Mouse (Mus musculus) heart, embryonic 14.5 days (tissue): ENCODE measurements around the gene Atrn. TPM values are rescaled to one million over a fixed set of nuclear protein-coding genes. Genes with fewer than 3 reads are reported as not detected.
A peak's percentile ranks its signal among the peaks of the same experiment; 100 is the strongest.

Source experiments
- ATAC-seq: fragments of 200-750 bp; cut with Nextera tagmentation; 2 replicates; pipeline ENCODE4 v1.8.0; 2017; ENCODE audit warnings: low read depth, moderate TSS enrichment; ENCODE audit not compliant: insufficient number of reproducible peaks, insufficient read depth, low FRiP score
- H3K27ac ChIP-seq, 2 experiments: fragments of 200-500 bp in 1 of 2; fragments of 300-500 bp in 1 of 2; sonication (generic) in 1 of 2; replicated peaks in 1 of 2; 2 replicates each; pipeline ENCODE4 v1.5.1; 2012 to 2014; ENCODE audit warnings: low read depth in 2 of 2, low read length in 2 of 2, control low read depth in 1 of 2, mild to moderate bottlenecking in 1 of 2, mixed read lengths in 1 of 2; ENCODE audit not compliant: control insufficient read depth in 1 of 2, insufficient read depth in 1 of 2
- H3K27me3 ChIP-seq: fragments of 300-500 bp; sonication (generic); 2 replicates; pipeline ENCODE4 v1.6.1; 2014; ENCODE audit warnings: mild to moderate bottlenecking, low read length, control low read depth; ENCODE audit not compliant: control insufficient read depth, insufficient read depth
- H3K36me3 ChIP-seq: fragments of 300-500 bp; sonication (generic); 2 replicates; pipeline ENCODE4 v1.6.1; 2014; ENCODE audit warnings: mild to moderate bottlenecking, control low read depth, low read length, mixed read lengths; ENCODE audit not compliant: control insufficient read depth, insufficient read depth
- H3K4me1 ChIP-seq, 2 experiments: fragments of 200-500 bp in 1 of 2; fragments of 300-500 bp in 1 of 2; sonication (generic) in 1 of 2; 2 replicates each; pipeline ENCODE4 v1.6.1; 2012 to 2014; ENCODE audit warnings: low read length in 2 of 2, control low read depth in 1 of 2, mixed read lengths in 1 of 2; ENCODE audit not compliant: control insufficient read depth in 2 of 2, insufficient read depth in 2 of 2
- H3K4me2 ChIP-seq: fragments of 300-500 bp; sonication (generic); 2 replicates; pipeline ENCODE4 v1.6.1; 2014; ENCODE audit warnings: mild to moderate bottlenecking, low read length
- H3K4me3 ChIP-seq, 2 experiments: fragments of 200-500 bp in 1 of 2; fragments of 300-500 bp in 1 of 2; sonication (generic) in 1 of 2; 2 replicates each; pipeline ENCODE4 v1.5.1; 2012 to 2014; ENCODE audit warnings: low read length in 2 of 2, mild to moderate bottlenecking in 2 of 2, control low read depth in 1 of 2, low read depth in 1 of 2, moderate library complexity in 1 of 2; ENCODE audit not compliant: control insufficient read depth in 1 of 2, insufficient read depth in 1 of 2
- H3K9ac ChIP-seq: fragments of 300-500 bp; sonication (generic); 2 replicates; pipeline ENCODE4 v1.6.1; 2014; ENCODE audit warnings: mild to moderate bottlenecking, low read length
- H3K9me3 ChIP-seq: fragments of 300-500 bp; sonication (generic); 2 replicates; pipeline ENCODE4 v1.6.1; 2016; ENCODE audit warnings: low read length, control low read depth; ENCODE audit not compliant: control insufficient read depth
- WGBS: fragments of 180-500 bp; shearing (Covaris S2); extraction: QIAGEN DNeasy Blood & Tissue Kit; methylation state at CpG from one replicate; pipeline ENCODE4 v1.1.7; 2014; 5-methylcytosine and 5-hydroxymethylcytosine counted together
- polyA plus RNA-seq: library from polyadenylated mRNA; unstranded; fragments of >200 nt; fragmentation: Nextera tagmentation; extraction: Ambion mirVana; gene quantifications from 2 replicates; pipeline ENCODE4 v1.2.1, GENCODE M21; 2014

Gene Atrn
- polyA plus RNA-seq, 1 experiment from 2014 or later, result 8.7 TPM

DNA sequence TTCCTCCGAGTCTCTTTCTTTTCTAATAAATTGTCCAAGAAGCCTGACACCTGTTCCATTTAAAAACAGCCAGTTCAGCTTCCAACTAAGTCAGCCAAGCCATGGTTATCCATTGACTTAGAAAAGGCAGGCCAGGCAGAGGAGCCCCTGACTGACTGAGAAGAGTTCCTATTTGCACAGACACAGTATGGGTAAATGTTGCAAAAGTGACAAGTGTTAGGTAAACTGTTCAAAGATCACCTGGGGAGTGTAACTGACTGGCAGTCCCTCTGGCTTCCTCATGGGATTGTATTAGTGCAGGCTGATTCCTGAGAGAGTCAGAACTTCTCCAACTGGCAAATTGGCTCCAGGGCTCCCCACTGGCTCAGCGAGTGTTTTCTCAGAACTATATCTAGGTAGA is 8.4 kb upstream of the Atrn start:
- ATAC-seq, result no peak
- WGBS, result 77% methylated on average over 2 of the region's 2 CpGs
- Histone ChIP-seq H3K4me3 (no peak overlapping the region), H3K9me3 (no peaks in the 10 kb centered on the region), H3K9ac (no peak overlapping the region), H3K27me3 (no peaks in the 10 kb centered on the region), H3K4me2 (no peak overlapping the region), H3K27ac (no peak overlapping the region), H3K36me3 (no peaks in the 10 kb centered on the region), H3K4me1 (no peaks in the 10 kb centered on the region)

DNA sequence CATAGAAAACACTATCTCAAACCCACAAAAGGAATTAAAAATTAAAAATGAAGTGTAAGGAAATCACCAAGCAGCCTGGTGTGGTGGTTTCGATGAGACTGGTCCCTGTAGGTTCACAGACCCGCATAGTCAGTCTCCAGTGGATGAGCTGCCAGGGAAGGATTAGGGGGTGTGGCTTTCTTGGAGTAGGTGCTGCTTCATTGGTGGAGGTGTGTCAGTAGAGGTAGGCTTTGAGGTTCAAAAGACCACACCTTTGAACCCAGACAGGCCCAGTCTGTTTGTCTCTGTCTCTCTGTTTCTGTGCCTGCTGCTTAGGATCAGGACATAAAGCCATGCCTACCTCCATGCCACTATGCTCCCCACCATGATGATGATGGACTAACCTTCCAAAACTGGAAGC is 7.5 kb upstream of the Atrn start:
- Histone ChIP-seq H3K4me2 (no peak overlapping the region), H3K4me1 (no peaks in the 10 kb centered on the region), H3K4me3 (no peak overlapping the region), H3K36me3 (no peaks in the 10 kb centered on the region), H3K9me3 (no peaks in the 10 kb centered on the region), H3K27ac (no peak overlapping the region), H3K27me3 (no peaks in the 10 kb centered on the region), H3K9ac (no peak overlapping the region)
- WGBS, result 75% methylated on average over 2 of the region's 2 CpGs
- ATAC-seq, result no peak

DNA sequence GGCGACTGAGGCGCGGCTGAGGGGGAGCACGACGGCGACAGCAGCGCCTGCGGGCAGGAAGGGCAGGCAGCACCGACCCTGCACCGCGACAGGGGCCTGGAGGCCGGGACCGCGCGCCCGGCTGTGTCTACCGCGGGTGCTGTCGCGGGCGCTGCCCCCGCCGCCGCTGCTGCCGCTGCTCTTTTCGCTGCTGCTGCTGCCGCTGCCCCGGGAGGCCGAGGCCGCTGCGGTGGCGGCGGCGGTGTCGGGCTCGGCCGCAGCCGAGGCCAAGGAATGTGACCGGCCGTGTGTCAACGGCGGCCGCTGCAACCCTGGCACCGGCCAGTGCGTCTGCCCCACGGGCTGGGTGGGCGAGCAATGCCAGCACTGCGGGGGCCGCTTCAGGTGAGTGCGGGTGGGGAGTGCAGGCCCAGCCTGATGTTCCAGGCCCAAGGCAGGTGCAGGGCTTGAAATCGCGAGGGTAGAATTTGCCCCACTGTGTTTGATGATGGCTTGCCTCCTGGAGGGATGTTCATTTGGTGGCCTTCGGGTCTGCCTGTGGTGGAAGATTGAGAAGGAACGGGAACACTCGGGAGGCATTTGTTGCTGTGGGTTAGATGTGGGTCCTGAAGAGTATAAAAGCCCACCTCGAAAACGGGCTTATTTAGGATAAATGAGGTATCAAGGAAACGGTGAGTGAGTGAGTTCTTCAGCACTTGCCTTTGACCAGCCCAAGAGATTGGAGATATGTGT is 455 bp downstream of the Atrn start:
- Histone ChIP-seq H3K27me3 (no peaks in the 10 kb centered on the region), H3K4me2 (peak overlapping the region; percentile 82), H3K4me3 (peak overlapping the region; percentile 77 to 96), H3K36me3 (no peaks in the 10 kb centered on the region), H3K4me1 (peaks cover 4 to 11% of the 10 kb centered on the region in 2 experiments; a peak in 3 of 4 replicates), H3K9ac (peak overlapping the region; percentile 93), H3K27ac (peak overlapping the region; percentile 11 to 69; a peak in 3 of 4 replicates), H3K9me3 (no peaks in the 10 kb centered on the region)
- peak; percentile 55 for ATAC-seq
- under 1% methylated on average over 45 of the region's 58 CpGs for WGBS

DNA sequence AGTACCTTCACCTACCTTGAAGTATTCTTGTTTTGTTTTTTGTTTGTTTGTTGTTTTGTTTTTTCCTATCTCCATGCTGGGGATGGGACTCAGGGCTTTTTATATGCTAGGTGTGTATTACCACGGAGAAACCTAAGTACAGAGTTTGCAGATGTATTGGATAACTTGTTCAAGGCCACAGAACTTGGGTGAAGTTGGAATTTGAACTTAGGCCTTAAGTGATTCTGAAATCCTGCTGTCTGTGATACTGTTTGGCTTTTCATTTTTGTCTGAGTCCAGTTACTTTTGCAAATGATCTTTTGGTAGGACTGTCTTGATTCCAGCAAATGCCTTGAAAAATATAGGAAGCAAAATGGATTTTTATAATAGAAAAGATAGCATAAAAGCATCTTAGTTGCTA is 5.4 kb downstream of the Atrn start:
- ATAC-seq, result no peak
- Histone ChIP-seq H3K4me3 (no peak overlapping the region), H3K9me3 (no peaks in the 10 kb centered on the region), H3K27me3 (no peaks in the 10 kb centered on the region), H3K36me3 (no peaks in the 10 kb centered on the region), H3K27ac (no peak overlapping the region), H3K4me1 (peaks cover 8 to 25% of the 10 kb centered on the region in 2 experiments), H3K4me2 (no peak overlapping the region), H3K9ac (no peak overlapping the region)
- WGBS, result 45% methylated on average over 1 of the region's 1 CpGs

DNA sequence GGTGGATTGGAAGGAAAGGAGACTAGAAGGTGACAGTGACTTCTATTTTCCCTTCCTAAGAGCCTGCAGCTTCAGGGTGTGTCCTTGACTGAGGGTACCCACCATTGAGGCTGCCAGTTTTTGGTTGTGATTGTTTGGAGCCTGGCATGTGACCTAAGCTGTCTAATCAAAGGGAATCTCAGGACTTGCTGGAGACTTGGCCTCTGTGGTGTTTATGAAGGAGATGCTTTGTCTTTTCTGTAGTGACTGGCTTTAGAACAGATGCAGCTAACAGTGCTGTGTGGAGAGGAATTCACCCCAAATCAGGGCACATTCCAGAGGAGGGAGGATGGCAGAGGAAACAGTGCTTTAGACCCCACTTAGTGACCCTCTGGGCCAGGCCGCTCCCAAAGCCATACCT is 8.6 kb downstream of the Atrn start:
- 83% methylated on average over 1 of the region's 1 CpGs for WGBS
- H3K4me3 ChIP-seq, result no peak overlapping the region
- no peak for ATAC-seq
- no peaks in the 10 kb centered on the region for H3K36me3 ChIP-seq
- H3K4me2 ChIP-seq, result no peak overlapping the region
- H3K9me3 ChIP-seq, result no peaks in the 10 kb centered on the region
- no peak overlapping the region for H3K9ac ChIP-seq
- no peaks in the 10 kb centered on the region for H3K27me3 ChIP-seq
- peak overlapping the region in 1 of 2 experiments; percentile 14; a peak in 1 of 4 replicates for H3K27ac ChIP-seq
- H3K4me1 ChIP-seq, result peaks cover 4 to 15% of the 10 kb centered on the region in 2 experiments

DNA sequence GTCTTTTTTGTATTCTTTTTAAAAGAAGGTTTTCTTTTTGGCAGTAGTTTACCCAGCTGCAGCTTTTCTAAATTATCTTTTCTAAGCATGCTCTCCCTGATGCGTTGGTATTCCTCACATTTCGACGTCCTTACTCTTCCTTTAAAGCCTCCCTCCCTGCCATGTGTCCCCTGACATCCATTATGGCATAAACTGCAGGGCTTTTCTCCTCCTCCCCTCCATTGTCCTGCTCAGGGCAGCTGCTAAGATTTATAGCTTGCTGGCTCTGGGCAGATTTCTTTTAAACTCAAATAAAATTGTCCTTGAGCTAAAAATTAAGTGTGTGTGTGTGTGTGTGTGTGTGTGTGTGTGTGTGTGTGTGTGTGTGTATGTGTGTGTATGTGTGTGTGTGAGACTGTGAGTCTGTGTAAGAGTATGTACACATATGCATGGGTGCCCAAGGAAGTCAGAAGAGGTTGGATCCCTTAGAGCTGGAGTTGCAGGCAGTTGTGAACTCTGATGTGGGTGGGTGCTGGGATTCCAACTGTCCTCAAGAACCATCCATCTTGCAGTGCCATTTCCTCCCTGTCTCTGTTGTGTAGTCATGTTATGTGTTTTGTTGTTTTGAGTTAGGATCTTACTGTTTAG is 10.3 kb downstream of the Atrn start:
- Histone ChIP-seq H3K4me3 (no peak overlapping the region), H3K27me3 (no peaks in the 10 kb centered on the region), H3K36me3 (no peaks in the 10 kb centered on the region), H3K4me1 (peaks cover 4 to 15% of the 10 kb centered on the region in 2 experiments), H3K9me3 (no peaks in the 10 kb centered on the region), H3K9ac (no peak overlapping the region), H3K27ac (no peak overlapping the region), H3K4me2 (no peak overlapping the region)
- 66% methylated on average over 3 of the region's 3 CpGs for WGBS
- ATAC-seq, result no peak

DNA sequence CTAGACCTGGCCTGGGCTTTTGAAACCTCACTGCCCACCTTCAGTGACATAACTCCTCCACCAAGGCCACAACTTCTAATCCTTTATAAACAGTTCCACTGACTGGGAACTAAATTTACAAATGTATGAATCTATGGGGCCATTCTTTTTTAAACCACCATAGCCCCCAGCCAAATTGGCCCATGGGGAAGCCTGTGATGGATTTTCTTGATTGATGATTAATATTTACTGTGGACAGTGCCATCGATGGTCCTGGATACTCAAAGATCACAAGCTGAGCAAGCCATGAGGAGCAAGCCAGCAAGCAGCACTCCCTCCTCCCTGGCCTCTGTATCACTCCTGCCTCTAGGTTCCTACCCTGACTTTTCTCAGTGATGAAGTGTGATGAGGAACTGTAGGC is 11.4 kb downstream of the Atrn start:
- H3K27ac ChIP-seq, result no peak overlapping the region
- H3K9me3 ChIP-seq, result no peaks in the 10 kb centered on the region
- no peak overlapping the region for H3K9ac ChIP-seq
- no peak overlapping the region for H3K4me3 ChIP-seq
- no peaks in the 10 kb centered on the region for H3K27me3 ChIP-seq
- peaks cover 4 to 15% of the 10 kb centered on the region in 2 experiments for H3K4me1 ChIP-seq
- no peak for ATAC-seq
- no peaks in the 10 kb centered on the region for H3K36me3 ChIP-seq
- 80% methylated on average over 1 of the region's 1 CpGs for WGBS
- H3K4me2 ChIP-seq, result no peak overlapping the region
